Mouse (Mus musculus) lung, embryonic 14.5 days (tissue): ENCODE measurements around the gene Pten. TPM values are rescaled to one million over a fixed set of nuclear protein-coding genes. Genes with fewer than 3 reads are reported as not detected.

Experiments
- ATAC-seq: fragments of 200-750 bp; cut with Nextera tagmentation; 2 replicates; pipeline ENCODE4 v1.8.0; 2017; ENCODE audit warnings: mild to moderate bottlenecking, moderate TSS enrichment, moderate library complexity; ENCODE audit not compliant: insufficient read depth
- DNase-seq: peaks from one replicate; pipeline ENCODE4 v3.0.0-alpha.2; 2015
- H3K27ac ChIP-seq: fragments of 300-500 bp; sonication (generic); 2 replicates; pipeline ENCODE4 v1.5.1; 2014; ENCODE audit warnings: low read depth, mild to moderate bottlenecking, moderate library complexity
- H3K27me3 ChIP-seq: fragments of 300-500 bp; sonication (generic); 2 replicates; pipeline ENCODE4 v1.6.1; 2014; ENCODE audit warnings: low read length, control low read depth; ENCODE audit not compliant: insufficient read depth
- H3K36me3 ChIP-seq: fragments of 300-500 bp; sonication (generic); 2 replicates; pipeline ENCODE4 v1.6.1; 2014; ENCODE audit warnings: control low read depth; ENCODE audit not compliant: insufficient read depth
- H3K4me1 ChIP-seq: fragments of 300-500 bp; sonication (generic); 2 replicates; pipeline ENCODE4 v1.6.1; 2014; ENCODE audit warnings: antibody characterized with exemption, control low read depth; ENCODE audit not compliant: insufficient read depth
- H3K4me2 ChIP-seq: fragments of 300-500 bp; sonication (generic); 2 replicates; pipeline ENCODE4 v1.6.1; 2014; ENCODE audit warnings: mild to moderate bottlenecking
- H3K4me3 ChIP-seq: fragments of 300-500 bp; sonication (generic); 2 replicates; pipeline ENCODE4 v1.5.1; 2014; ENCODE audit warnings: low read depth, low read length
- H3K9ac ChIP-seq: fragments of 300-500 bp; sonication (generic); 2 replicates; pipeline ENCODE4 v1.6.1; 2014
- H3K9me3 ChIP-seq: fragments of 300-500 bp; sonication (generic); 2 replicates; pipeline ENCODE4 v1.6.1; 2016; ENCODE audit warnings: low read depth, low read length, control low read depth
- CTCF ChIP-seq: IDR thresholded peaks from 2 replicates; pipeline ENCODE4 v1.5.1; 2016; ENCODE audit warnings: antibody characterized with exemption, low read depth
- WGBS: fragments of 180-500 bp; shearing (Covaris S2); extraction: QIAGEN DNeasy Blood & Tissue Kit; methylation state at CpG from one replicate; pipeline ENCODE4 v1.1.7; 2014; 5-methylcytosine and 5-hydroxymethylcytosine counted together
- polyA plus RNA-seq: library from polyadenylated mRNA; unstranded; fragments of >200 nt; fragmentation: Nextera tagmentation; extraction: Ambion mirVana; gene quantifications from 2 replicates; pipeline ENCODE4 v1.2.1, GENCODE M21; 2014

Gene Pten
- 14.9 and 15.4 TPM in 2 replicates for polyA plus RNA-seq

- peak; percentile 88 for ATAC-seq
- peak; percentile 97 for DNase-seq
- TF ChIP-seq CTCF = peak; percentile 1; the same call in 1 of the 2 replicates
Observed at GRCm38 (mm10) chr19:32756900-32757725, at the start of gene Pten. TSS of gene Pten (plus strand) at chr19:32757497.

GRCm38 (mm10) chr19:32708996-32709395, 48.3 kb upstream of the Pten start:
- no peak overlapping the region for H3K4me3 ChIP-seq
- H3K36me3 ChIP-seq = peaks cover 33% of the 10 kb centered on the region; the same call in 1 of the 2 replicates
- no peak overlapping the region for H3K27ac ChIP-seq
- no peaks in the 10 kb centered on the region for H3K4me1 ChIP-seq
- no peak for TF ChIP-seq CTCF
- DNase-seq (no peak), ATAC-seq (no peak)
- 88% methylated on average over 5 of the region's 5 CpGs for WGBS
- H3K4me2 ChIP-seq = no peak overlapping the region
- no peaks in the 10 kb centered on the region for H3K9me3 ChIP-seq
- H3K27me3 ChIP-seq = no peaks in the 10 kb centered on the region
- H3K9ac ChIP-seq = no peak overlapping the region

More at GRCm38 (mm10) chr19:32756900-32757725, at the start of gene Pten:
- under 1% methylated on average over 69 of the region's 77 CpGs for WGBS
- Histone ChIP-seq H3K9ac (peak within 1 kb of the TSS; percentile 97), H3K4me2 (peak within 1 kb of the TSS; percentile 93), H3K4me3 (peak within 1 kb of the TSS; percentile 99), H3K4me1 (peaks cover 4% of the 10 kb centered on the region; the same call in 1 of the 2 replicates), H3K27ac (peak within 1 kb of the TSS; percentile 99), H3K9me3 (no peaks in the 10 kb centered on the region), H3K27me3 (no peaks in the 10 kb centered on the region), H3K36me3 (0 out of 2 replicates have a peak, but pooled peaks cover 3% of the 10 kb centered on the region)

DNA sequence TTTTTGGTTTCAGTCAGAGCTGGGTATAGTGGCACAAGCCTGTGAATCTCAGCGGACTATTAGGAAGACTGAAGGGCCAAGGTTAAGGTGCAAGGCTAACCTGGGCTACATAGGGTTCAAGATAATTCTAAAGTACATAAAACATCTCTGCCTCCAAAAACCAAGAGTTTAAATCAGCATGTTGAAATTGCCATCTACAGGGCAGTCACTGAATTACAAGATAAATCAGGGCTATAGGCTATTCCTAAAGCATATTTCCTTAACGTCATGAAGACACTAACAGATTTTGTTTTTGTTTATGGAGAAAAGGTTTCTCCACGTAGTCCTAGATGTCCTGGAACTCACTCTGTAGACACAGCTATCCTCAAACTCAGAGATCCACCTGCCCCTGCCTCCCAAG, 47.0 kb upstream of the Pten start:
- H3K9ac ChIP-seq = no peak overlapping the region
- H3K36me3 ChIP-seq = peaks cover 20% of the 10 kb centered on the region; the same call in 1 of the 2 replicates
- H3K27me3 ChIP-seq = no peaks in the 10 kb centered on the region
- no peak for ATAC-seq
- H3K9me3 ChIP-seq = no peaks in the 10 kb centered on the region
- TF ChIP-seq CTCF = peak; percentile 60
- H3K27ac ChIP-seq = no peak overlapping the region
- DNase-seq = peak; percentile 65
- no peaks in the 10 kb centered on the region for H3K4me1 ChIP-seq
- no peak overlapping the region for H3K4me3 ChIP-seq
- WGBS = 61% methylated on average over 3 of the region's 3 CpGs
- 0 out of 2 replicates have a peak overlapping the region, but pooled peaks have one; percentile 31 for H3K4me2 ChIP-seq

DNA sequence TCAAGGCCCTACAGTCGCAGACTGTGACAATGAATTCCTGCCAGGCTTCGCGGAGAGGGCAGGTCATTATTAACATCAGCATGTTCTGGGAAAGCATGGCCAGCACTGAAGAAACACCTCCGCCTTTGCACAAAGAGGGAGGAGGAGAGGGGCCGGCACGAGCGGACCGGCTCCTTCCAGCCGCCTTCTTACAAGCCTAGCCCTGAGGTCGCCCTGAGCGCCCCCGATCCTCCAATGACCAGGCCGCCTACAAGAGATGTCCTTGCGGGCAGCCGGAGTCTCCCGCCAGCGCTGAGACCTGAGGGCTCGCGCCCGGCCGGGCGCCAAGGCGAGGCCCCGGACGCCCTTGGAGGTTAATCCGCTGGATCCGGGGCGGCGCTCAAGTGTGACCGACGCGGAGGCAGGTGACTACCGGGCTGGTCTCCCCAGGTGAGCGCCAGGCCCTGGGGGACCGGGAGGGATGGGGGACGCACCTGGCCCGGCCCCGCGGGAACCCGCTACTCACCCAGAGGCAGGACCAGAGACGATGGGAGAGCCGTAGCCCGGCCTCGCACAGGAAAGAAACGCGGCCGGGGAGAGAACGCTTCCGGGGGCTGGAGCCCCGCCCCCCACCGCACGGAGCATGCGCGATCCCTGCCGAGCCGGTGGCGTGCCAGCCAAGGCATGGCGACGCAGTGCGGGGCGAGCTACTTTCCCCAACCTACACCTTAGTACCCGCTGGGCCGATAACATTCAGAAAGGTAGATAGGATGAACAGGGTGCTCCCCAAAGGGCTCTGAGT, 45.3 kb upstream of the Pten start:
- Histone ChIP-seq H3K27ac (peak overlapping the region; percentile 87), H3K9ac (peak overlapping the region; percentile 91), H3K36me3 (0 out of 2 replicates have a peak, but pooled peaks cover 6% of the 10 kb centered on the region), H3K9me3 (no peaks in the 10 kb centered on the region), H3K4me3 (peak overlapping the region; percentile 90), H3K4me2 (peak overlapping the region; percentile 83), H3K4me1 (no peaks in the 10 kb centered on the region), H3K27me3 (no peaks in the 10 kb centered on the region)
- under 1% methylated on average over 63 of the region's 63 CpGs for WGBS
- no peak for TF ChIP-seq CTCF
- DNase-seq (peak; percentile 91), ATAC-seq (peak; percentile 97)

DNA sequence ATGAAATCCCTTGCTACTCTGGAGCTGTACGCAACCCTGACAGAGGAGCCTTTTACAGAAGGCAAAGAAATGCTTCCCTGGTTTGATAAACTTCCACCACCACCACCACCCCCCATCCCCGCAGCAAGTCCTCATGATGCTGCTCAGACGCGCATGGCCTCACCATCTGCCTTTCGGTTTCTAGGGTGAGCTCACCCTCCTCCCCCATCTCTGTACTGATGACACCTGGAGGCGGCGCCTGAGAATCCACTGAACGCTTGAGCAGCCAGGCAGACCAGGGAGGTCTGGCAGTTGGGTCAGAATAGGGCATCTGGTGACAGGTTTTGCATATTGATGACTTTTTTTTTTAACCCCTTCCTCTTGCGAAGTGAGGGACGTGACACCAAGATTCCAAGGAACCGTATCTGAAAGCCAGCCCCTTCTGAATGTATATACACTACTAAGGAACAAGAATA, 44.7 kb upstream of the Pten start:
- Histone ChIP-seq H3K27me3 (no peaks in the 10 kb centered on the region), H3K9me3 (no peaks in the 10 kb centered on the region), H3K36me3 (0 out of 2 replicates have a peak, but pooled peaks cover 6% of the 10 kb centered on the region), H3K4me1 (no peaks in the 10 kb centered on the region), H3K4me2 (peak overlapping the region; percentile 83), H3K9ac (peak overlapping the region; percentile 91), H3K27ac (peak overlapping the region; percentile 50; the same call in 1 of the 2 replicates), H3K4me3 (peak overlapping the region; percentile 90)
- DNase-seq (peak; percentile 75), ATAC-seq (peak; percentile 80)
- under 1% methylated on average over 11 of the region's 11 CpGs for WGBS
- peak; percentile 40 for TF ChIP-seq CTCF

DNA sequence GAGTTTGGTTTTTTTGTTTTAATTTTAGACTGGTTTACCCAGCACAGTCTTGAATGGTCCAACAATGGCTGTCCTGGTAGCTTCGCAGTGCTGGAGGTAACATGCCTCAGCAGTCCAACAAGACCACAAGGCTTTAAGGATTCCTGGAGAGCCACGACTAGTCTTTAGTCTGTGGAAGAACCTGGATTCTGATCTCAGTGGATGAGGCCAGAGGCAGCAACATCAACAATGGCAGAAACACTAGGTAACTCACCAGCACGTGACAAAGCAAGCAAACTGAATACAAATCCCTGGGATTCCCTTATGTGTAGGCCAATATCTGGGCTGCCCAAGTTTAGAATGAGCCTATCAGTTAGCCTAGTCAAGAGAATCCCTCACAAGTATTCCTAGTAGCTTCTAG, 43.8 kb upstream of the Pten start:
- Histone ChIP-seq H3K4me1 (no peaks in the 10 kb centered on the region), H3K9ac (no peak overlapping the region), H3K36me3 (0 out of 2 replicates have a peak, but pooled peaks cover 6% of the 10 kb centered on the region), H3K9me3 (no peaks in the 10 kb centered on the region), H3K27me3 (no peaks in the 10 kb centered on the region), H3K4me3 (no peak overlapping the region), H3K4me2 (no peak overlapping the region), H3K27ac (no peak overlapping the region)
- ATAC-seq = no peak
- WGBS = 86% methylated on average over 3 of the region's 3 CpGs
- no peak for DNase-seq
- no peak for TF ChIP-seq CTCF
